Mouse (Mus musculus): ENCODE results near the gene Cacna2d1. TPM values are rescaled to one million over a fixed set of nuclear protein-coding genes. Genes with fewer than 3 reads are reported as not detected.

Cacna2d1 gene
- total RNA-seq (2015; ENCODE audit: low replicate concordance) = 0.72 and 2.1 TPM in 2 replicates
- 0.26 and 1.5 TPM in 2 replicates for total RNA-seq (2017; ENCODE audit: low replicate concordance)

GRCm38 (mm10) chr5:15934376-15935233, at the start of gene Cacna2d1:
Cacna2d1 (plus strand) TSS chr5:15934691.
- ATAC-seq (replicated peaks; ENCODE audit: low FRiP score, poor library complexity, severe bottlenecking) = no peak

- no peak for ATAC-seq (replicated peaks; ENCODE audit: low FRiP score, poor library complexity, severe bottlenecking)
These were observed 39.4 kb upstream of the Cacna2d1 start for GRCm38 (mm10) chr5:15895098-15895497.

- no peak for ATAC-seq (replicated peaks; ENCODE audit: low FRiP score, poor library complexity, severe bottlenecking)
These were observed 37.8 kb upstream of the Cacna2d1 start for GRCm38 (mm10) chr5:15896706-15897105.

- no peak for ATAC-seq (replicated peaks; ENCODE audit: low FRiP score, poor library complexity, severe bottlenecking)
These were observed 28.0 kb upstream of the Cacna2d1 start for GRCm38 (mm10) chr5:15906446-15906845.

GRCm38 (mm10) chr5:15914931-15915330, 19.6 kb upstream of the Cacna2d1 start:
- no peak for ATAC-seq (replicated peaks; ENCODE audit: low FRiP score, poor library complexity, severe bottlenecking)

GRCm38 (mm10) chr5:15928506-15928905, 6.0 kb upstream of the Cacna2d1 start:
- no peak for ATAC-seq (replicated peaks; ENCODE audit: low FRiP score, poor library complexity, severe bottlenecking)

GRCm38 (mm10) chr5:15933017-15933416, 1.5 kb upstream of the Cacna2d1 start:
- ATAC-seq (replicated peaks; ENCODE audit: low FRiP score, poor library complexity, severe bottlenecking) = no peak

- no peak for ATAC-seq (replicated peaks; ENCODE audit: low FRiP score, poor library complexity, severe bottlenecking)
These were observed 713 bp upstream of the Cacna2d1 start for GRCm38 (mm10) chr5:15933581-15934375.

- no peak for ATAC-seq (replicated peaks; ENCODE audit: low FRiP score, poor library complexity, severe bottlenecking)
These were observed 790 bp downstream of the Cacna2d1 start for GRCm38 (mm10) chr5:15935234-15935728.

GRCm38 (mm10) chr5:15935831-15936710, 1.6 kb downstream of the Cacna2d1 start:
- no peak for ATAC-seq (replicated peaks; ENCODE audit: low FRiP score, poor library complexity, severe bottlenecking)

GRCm38 (mm10) chr5:15941191-15941725, 6.8 kb downstream of the Cacna2d1 start:
- no peak for ATAC-seq (replicated peaks; ENCODE audit: low FRiP score, poor library complexity, severe bottlenecking)

GRCm38 (mm10) chr5:15942051-15942450, 7.6 kb downstream of the Cacna2d1 start:
- ATAC-seq (replicated peaks; ENCODE audit: low FRiP score, poor library complexity, severe bottlenecking) = no peak

GRCm38 (mm10) chr5:15948290-15949037, 14.0 kb downstream of the Cacna2d1 start:
- no peak for ATAC-seq (replicated peaks; ENCODE audit: low FRiP score, poor library complexity, severe bottlenecking)

GRCm38 (mm10) chr5:15959760-15960159, 25.3 kb downstream of the Cacna2d1 start:
- no peak for ATAC-seq (replicated peaks; ENCODE audit: low FRiP score, poor library complexity, severe bottlenecking)

- no peak for ATAC-seq (replicated peaks; ENCODE audit: low FRiP score, poor library complexity, severe bottlenecking)
These were observed 27.4 kb downstream of the Cacna2d1 start for GRCm38 (mm10) chr5:15961866-15962265.

GRCm38 (mm10) chr5:15966888-15967287, 32.4 kb downstream of the Cacna2d1 start:
- no peak for ATAC-seq (replicated peaks; ENCODE audit: low FRiP score, poor library complexity, severe bottlenecking)

- no peak for ATAC-seq (replicated peaks; ENCODE audit: low FRiP score, poor library complexity, severe bottlenecking)
These were observed 37.3 kb downstream of the Cacna2d1 start for GRCm38 (mm10) chr5:15971821-15972220.

GRCm38 (mm10) chr5:15972351-15972750, 37.9 kb downstream of the Cacna2d1 start:
- no peak for ATAC-seq (replicated peaks; ENCODE audit: low FRiP score, poor library complexity, severe bottlenecking)

GRCm38 (mm10) chr5:15974652-15975051, 40.2 kb downstream of the Cacna2d1 start:
- ATAC-seq (replicated peaks; ENCODE audit: low FRiP score, poor library complexity, severe bottlenecking) = no peak

All from erythroid progenitor cell, adult 5-6 weeks (primary cell).